Mouse (Mus musculus) brown adipose tissue, adult 24 weeks (tissue): Measurements from ENCODE around the gene Tnik. TPM values are rescaled to one million over a fixed set of nuclear protein-coding genes. Genes with fewer than 3 reads are reported as not detected.

ENCODE experiments used
- H3K27ac ChIP-seq: fragments of 200-500 bp; replicated peaks from 2 replicates; pipeline ENCODE4 v1.5.1; 2012; ENCODE audit warnings: low read depth, mild to moderate bottlenecking, low read length
- H3K4me1 ChIP-seq: fragments of 200-500 bp; 2 replicates; pipeline ENCODE4 v1.6.1; 2012; ENCODE audit warnings: low read length, mixed read lengths; ENCODE audit not compliant: control insufficient read depth, insufficient read depth, insufficient read length
- H3K4me3 ChIP-seq: fragments of 200-500 bp; 2 replicates; pipeline ENCODE4 v1.5.1; 2012; ENCODE audit warnings: low read depth, mild to moderate bottlenecking, low read length, moderate library complexity; ENCODE audit not compliant: insufficient read depth
- polyA plus RNA-seq: library from polyadenylated mRNA; stranded (reverse); fragments of >200 nt; gene quantifications from 2 replicates; pipeline ENCODE4 v1.2.4, GENCODE M21; 2012; ENCODE audit not compliant: missing spikeins, insufficient read depth, insufficient read length

Tnik gene
- polyA plus RNA-seq, 1 experiment, result 1.4 TPM

DNA sequence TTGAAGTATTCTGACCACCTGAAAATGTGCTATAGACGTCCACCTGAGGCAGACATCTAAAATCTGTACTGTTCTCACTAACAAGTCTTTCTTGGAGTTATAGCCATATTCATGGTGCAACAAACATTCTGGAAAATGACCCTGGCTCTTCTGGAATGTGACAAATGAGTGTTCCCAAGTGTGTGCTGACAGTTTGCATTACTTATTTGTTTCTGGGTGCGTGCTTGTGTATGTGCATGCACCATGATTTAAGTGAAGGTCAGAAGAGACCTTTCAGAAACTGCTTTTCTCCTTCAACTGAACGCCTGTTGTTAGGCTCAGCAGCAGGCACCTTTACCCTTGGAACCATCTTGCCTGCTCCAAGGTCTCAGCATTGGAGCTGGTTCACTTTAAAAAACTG is 43.8 kb downstream of the Tnik start:
- H3K4me3 ChIP-seq, result no peak overlapping the region
- no peak overlapping the region for H3K27ac ChIP-seq
- H3K4me1 ChIP-seq, result no peaks in the 10 kb centered on the region

DNA sequence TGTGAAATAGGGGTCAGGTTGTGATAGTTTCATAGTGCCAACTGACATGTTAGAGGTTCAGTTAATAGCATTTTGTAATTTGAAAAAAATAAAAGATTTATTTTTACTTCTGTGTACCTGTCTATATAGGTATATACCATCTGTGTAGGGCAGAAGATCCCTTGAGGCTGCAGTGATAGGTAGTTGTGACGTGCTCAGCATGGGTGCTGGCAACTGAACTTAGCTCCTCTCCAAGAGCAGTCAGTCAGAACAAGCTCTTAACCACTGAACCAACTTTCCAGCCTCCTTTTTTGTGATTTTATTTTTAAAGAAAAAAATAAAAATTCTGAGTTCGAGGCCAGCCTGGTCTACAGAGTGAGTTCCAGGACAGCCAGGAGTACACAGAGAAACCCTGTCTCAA is 51.4 kb downstream of the Tnik start:
- Histone ChIP-seq H3K4me3 (no peak overlapping the region), H3K4me1 (no peaks in the 10 kb centered on the region)

DNA sequence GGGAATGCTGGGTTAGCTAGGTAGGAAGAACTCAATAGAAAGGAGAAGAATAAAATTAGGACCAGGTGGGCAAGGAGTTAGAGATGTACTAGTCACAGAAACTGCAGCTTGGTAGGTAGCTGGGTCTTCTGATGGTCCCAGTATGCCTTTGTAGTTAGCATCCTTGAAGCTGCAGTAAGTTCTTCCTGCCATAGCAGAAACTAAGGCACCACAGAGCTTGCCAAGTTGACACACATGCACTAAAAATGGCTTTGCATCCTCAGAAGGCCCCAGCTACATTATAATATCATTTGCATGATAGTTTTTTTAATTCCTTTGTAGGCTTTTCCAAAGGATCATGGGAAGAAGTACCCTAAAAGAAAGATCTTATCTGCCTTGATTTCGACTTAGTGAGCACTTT is 54.3 kb downstream of the Tnik start:
- Histone ChIP-seq H3K27ac (no peak overlapping the region), H3K4me1 (no peaks in the 10 kb centered on the region), H3K4me3 (no peak overlapping the region)

More for the DNA sequence above, 51.4 kb downstream of the Tnik start:
- no peak overlapping the region for H3K27ac ChIP-seq

DNA sequence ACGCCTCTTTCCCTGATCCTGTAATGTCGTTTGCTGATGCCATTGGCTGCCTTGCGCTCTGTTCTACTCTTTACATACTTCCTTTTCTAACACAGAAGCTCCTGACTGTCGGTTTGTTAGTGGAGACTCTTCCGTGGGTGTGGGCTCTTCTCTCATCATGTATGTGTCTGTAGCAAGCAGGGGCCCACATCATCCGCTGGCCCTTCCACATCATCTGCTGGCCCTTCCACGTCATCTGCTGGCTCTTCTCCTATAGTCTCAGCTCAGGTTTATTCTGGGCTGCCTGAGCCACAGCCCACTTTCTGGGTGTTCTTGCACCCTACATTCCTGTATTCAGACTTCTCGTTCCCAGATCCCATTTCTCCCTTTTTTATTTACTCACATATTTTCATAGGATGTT is 58.6 kb downstream of the Tnik start:
- no peak overlapping the region for H3K27ac ChIP-seq
- H3K4me1 ChIP-seq, result no peaks in the 10 kb centered on the region
- no peak overlapping the region for H3K4me3 ChIP-seq

DNA sequence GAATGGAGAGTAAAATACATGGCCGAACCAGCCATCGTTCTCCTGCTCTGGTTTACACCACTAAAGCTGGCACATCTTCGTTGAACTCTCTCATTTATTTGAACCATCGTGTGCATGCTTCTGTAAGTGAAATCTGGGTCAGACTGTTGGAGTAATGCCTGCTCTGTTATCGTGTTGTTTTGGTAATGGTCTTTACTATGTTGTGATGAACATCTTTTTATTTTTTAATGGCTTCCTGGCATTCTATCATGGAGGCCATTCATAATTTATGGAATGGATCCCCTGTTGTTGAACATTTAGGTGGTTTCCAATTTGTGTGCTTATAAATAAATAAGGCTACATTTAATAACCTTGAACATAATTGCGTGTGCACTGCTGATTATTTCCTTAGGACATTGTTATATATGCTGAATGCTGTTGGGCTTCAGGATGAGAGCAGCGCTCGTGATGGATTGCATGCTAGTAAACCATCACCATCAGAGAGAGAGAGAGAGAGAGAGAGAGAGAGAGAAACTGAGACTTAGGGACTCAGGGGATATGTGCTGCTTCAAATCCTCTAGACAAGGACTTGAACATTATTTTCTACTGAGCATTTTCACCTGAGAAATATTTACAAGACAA is 62.7 kb downstream of the Tnik start:
- no peak overlapping the region for H3K27ac ChIP-seq
- H3K4me1 ChIP-seq, result no peaks in the 10 kb centered on the region
- no peak overlapping the region for H3K4me3 ChIP-seq

DNA sequence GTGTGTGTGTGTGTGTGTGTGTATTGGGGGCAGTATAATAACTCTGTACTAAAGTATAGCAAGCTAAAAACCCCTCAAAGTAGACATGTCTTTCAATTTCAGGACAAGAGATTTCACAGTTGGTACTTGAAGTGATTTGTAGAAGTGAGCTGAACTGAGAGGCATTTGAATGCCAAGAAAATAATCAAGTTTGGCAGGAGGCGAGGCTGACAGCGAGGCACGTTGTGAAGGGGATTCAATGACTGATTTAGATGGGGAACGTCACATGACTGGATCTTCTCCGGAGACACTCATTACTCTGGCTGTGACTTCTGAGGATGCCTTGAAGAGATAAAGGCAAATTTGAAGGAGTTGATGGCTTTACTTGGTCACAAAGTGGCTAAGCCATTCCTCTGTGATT is 69.3 kb downstream of the Tnik start:
- no peak overlapping the region for H3K4me3 ChIP-seq
- H3K27ac ChIP-seq, result no peak overlapping the region
- no peaks in the 10 kb centered on the region; the same call in 1 of the 2 replicates for H3K4me1 ChIP-seq

DNA sequence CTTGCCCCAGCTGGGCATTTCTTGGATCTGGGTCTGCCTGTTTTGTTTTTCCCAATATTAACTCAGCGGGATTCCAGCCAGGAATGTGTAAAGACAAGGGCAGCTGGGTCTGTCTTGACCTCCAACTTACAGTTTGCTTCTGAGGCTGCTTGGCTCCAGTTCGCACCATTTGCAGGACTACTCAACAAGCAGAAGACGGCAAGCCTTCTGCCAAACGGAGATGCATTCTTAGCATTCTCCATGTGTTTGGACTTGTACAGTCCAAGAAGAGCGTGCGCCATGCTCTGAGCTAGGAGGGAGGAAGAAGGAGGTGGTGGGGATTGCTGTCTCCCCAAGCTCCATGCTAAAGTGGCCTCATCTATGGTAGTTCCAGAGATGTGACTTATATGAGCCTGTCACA is 70.9 kb downstream of the Tnik start:
- H3K4me3 ChIP-seq, result no peak overlapping the region

DNA sequence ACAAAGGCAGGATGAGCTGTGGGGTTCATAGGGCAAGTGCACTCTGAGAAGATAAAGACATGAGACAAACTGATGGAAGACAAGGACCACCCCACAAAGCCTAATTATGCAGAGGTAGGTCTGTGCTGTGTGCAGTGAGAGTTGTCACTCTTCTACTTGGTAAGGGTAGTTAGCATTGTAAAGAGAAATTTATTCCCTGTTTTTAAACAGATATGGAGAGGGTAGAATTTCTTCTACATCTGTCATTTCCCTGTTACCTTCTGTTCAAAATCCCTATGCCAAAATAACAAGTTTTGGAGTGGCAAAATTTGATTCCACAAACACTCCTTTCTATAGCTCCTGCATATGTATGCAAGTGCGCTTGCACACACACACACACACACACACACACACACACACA is 71.5 kb downstream of the Tnik start:
- Histone ChIP-seq H3K4me3 (no peak overlapping the region), H3K27ac (no peak overlapping the region), H3K4me1 (no peaks in the 10 kb centered on the region; the same call in 1 of the 2 replicates)

More for the DNA sequence above, 70.9 kb downstream of the Tnik start:
- no peak overlapping the region for H3K27ac ChIP-seq
- no peaks in the 10 kb centered on the region; the same call in 1 of the 2 replicates for H3K4me1 ChIP-seq

DNA sequence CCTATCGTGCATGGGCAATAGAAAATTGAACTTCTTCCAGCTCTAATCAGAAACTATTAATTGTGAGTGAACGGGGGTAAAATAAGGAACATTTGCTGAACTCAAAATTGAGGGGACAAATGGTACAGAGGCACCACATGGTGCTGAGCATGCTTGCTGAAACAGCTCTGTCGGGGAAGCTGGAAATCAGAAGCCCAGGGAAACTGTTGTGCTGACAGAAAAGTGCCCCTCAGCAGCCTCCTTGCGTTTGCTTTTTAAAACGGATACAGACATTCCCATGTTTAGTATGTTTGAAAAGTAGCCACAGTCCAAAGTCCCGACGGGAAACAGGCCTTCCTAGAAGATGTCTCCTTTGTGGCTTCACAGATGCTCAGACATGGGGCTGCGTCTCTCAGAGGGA is 77.1 kb downstream of the Tnik start:
- no peak overlapping the region for H3K27ac ChIP-seq
- no peak overlapping the region for H3K4me3 ChIP-seq
- no peaks in the 10 kb centered on the region for H3K4me1 ChIP-seq

DNA sequence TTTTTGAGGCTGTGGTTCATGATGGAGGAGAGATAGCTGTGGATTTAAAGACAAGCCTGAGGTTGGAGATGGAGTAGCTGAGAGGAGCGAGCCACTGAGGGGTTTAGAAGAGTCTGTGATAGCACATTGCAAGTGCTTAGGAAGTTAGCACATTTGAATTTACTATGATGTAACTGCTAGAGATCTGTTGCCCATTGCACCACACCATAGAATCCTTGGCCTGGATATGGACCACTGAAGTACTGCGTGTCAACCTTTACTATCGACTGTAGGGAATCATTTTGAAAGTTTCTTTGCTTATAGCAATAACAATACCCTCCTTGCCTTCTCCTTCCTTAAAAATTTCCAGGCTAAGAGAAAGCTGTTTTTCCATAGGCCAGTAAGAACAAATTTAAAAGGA is 80.2 kb downstream of the Tnik start:
- no peak overlapping the region for H3K4me3 ChIP-seq
- no peak overlapping the region for H3K27ac ChIP-seq
- H3K4me1 ChIP-seq, result no peaks in the 10 kb centered on the region

DNA sequence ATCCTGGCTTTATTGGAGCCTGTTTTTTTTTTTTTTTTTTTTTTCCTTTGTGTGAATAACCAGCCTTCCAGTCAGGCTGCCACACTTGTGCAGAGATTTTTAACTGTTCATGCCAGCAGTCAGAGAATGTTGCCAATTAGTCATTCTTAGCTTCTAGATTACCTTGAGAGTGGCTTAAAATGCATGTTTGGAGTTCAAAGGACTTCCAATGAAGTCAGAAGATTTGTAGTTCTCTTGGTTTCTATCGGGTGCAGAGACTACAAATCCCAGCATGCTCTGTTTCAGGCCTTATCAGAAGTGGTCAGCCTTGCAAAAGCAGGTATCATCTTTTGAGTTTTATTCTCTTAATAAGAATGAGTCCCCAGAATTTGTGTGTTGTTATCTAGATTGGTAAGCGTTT is 80.6 kb downstream of the Tnik start:
- Histone ChIP-seq H3K27ac (no peak overlapping the region), H3K4me3 (no peak overlapping the region), H3K4me1 (no peaks in the 10 kb centered on the region)

DNA sequence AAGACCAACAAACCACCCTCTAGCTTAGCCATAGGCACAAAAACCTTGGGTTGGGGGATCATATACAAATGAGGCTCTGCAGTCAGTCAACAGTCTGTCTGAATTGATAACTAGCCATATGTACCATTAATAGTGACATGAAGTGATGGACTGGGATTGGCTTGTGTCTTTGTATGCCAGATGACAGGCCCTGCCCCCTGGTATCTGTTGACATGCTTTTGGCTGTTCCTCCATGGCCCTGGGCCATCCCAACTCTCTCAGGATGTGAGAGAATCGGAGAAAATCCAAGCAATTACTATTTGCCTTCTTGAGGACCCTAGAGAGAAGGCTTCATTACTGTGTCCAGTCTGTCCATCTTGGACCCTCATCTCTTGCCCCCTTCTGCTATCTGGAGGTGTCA is 82.4 kb downstream of the Tnik start:
- Histone ChIP-seq H3K27ac (no peak overlapping the region), H3K4me3 (no peak overlapping the region), H3K4me1 (no peaks in the 10 kb centered on the region)

DNA sequence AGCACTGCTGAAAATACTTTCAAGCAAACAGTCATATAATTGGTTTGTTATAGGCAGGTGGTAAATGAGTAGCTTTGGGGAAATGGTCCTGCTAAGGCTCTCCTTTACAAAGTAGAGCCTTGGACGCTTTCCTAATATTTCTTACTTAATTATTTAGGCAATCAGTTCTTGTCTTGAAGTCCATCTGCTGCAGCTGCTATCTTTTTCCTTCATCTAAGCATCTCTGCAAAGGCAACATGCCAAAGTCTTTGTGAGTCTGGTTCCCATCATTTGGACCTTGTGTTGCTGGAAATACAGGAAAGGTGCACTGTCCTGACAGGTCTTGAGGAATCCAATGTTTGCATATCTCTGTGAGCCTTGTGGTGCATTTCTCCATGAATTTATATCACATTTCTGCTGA is 82.9 kb downstream of the Tnik start:
- Histone ChIP-seq H3K4me1 (no peaks in the 10 kb centered on the region), H3K27ac (no peak overlapping the region), H3K4me3 (no peak overlapping the region)

DNA sequence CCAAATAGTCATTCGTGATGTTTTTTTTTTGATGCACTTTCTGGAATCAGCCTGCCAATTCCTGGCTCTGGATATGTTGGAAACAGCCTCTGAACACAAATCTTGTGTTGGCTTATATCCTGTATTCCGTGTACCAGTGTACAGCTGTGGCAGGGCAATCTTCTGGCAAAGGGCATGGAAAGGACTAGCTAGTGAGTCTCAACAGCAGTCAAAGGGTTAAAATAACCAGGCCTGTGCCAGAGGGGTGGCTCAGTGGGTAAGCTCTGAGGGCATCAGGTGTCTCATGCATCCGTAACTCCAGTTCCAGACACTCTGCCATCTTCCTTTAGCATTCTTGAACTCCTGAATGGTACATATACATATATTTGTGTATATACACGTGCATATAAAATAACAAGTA is 83.5 kb downstream of the Tnik start:
- Histone ChIP-seq H3K4me1 (no peaks in the 10 kb centered on the region), H3K27ac (no peak overlapping the region)

DNA sequence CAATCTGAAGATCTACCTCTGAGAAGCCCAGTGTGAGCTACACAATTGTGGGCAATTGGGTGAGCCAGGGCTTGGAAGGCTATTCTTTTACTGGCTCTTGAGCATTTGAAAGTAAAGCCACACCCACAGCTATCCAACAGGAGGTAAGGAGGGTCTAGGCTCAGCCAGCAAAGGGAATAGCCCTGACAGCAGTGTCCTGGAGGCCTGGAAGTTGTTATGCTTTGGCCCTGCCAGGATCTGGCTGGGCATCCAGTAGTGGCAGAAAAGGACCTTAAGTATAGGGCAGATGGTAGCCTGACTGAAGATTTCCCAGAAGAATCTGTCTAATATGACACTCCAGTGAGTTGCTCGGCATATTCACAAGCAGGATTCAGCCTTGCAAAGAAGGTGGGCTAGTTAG is 85.7 kb downstream of the Tnik start:
- Histone ChIP-seq H3K4me3 (no peak overlapping the region), H3K27ac (no peak overlapping the region), H3K4me1 (no peaks in the 10 kb centered on the region)

More for the DNA sequence above, 83.5 kb downstream of the Tnik start:
- H3K4me3 ChIP-seq, result no peak overlapping the region

DNA sequence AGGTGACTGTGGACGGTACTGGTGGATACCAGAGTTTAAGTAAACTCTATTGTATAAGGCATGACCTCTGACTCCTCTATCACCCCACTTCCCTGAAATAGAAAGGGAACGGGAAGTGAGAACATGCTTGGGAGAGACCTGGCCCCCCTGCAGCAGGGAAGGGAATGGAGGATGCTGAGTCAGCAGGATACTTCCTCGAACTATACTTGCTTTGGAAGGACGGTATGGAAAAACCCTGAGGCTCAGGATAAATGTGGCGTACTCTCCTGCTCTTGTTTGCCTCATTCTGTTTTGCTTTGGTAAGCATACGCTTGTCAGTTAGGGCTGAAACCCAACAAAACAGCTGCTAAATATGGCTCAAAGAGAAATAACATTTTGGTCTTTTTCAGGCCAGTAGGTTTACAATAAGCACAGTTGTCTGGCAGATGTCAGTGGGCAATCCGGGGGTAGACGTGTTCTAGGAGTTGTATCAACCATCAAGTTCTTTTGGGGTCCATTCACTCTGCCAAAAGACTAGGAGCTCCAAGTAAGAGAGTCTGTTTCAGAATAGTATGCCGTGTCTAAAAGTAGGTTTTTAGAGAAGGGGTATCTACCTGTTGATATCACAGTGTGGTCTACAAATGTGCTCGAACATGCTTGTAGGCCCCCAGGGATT is 87.3 kb downstream of the Tnik start:
- Histone ChIP-seq H3K4me1 (no peaks in the 10 kb centered on the region), H3K4me3 (no peak overlapping the region), H3K27ac (no peak overlapping the region)
